Mouse (Mus musculus): ENCODE data around the gene Ccdc162. TPM values are rescaled to one million over a fixed set of nuclear protein-coding genes. Genes with fewer than 3 reads are reported as not detected.

Ccdc162 gene
- polyA plus RNA-seq, 2 experiments from 2014 or later, result 1.5 to 1.6 TPM

Other genes with a start within 250 kb of the Ccdc162 start
- 100 to 1,000 TPM in 1 of 2 experiments, 10 to 100 TPM in 1; 61.7 to 140 TPM for gene Mical1, start 240.3 kb downstream of the Ccdc162 start, polyA plus RNA-seq (2017; shearing (Covaris generic))
- 10 to 100 TPM; 34.8 to 42.2 TPM for gene Smpd2, start 226.3 kb downstream of the Ccdc162 start, polyA plus RNA-seq (2017; shearing (Covaris generic))
- not detected for gene Ppil6, start 226.2 kb downstream of the Ccdc162 start, polyA plus RNA-seq (2017; shearing (Covaris generic))
- 100 to 1,000 TPM; 207 to 236 TPM for gene Cd164, start 197.2 kb downstream of the Ccdc162 start, polyA plus RNA-seq (2017; shearing (Covaris generic))
- gene Cep57l1, start 93.2 kb upstream of the Ccdc162 start, polyA plus RNA-seq (2017; shearing (Covaris generic)), result 10 to 100 TPM; 22.2 to 27.1 TPM
- 100 to 1,000 TPM; 117 to 130 TPM for gene Sesn1, start 93.3 kb upstream of the Ccdc162 start, polyA plus RNA-seq (2017; shearing (Covaris generic))